Mouse (Mus musculus): Measurements from ENCODE around the gene Hecw2.
A peak's percentile ranks its signal among the peaks of the same experiment; 100 is the strongest.

The Hecw2 gene

DNA sequence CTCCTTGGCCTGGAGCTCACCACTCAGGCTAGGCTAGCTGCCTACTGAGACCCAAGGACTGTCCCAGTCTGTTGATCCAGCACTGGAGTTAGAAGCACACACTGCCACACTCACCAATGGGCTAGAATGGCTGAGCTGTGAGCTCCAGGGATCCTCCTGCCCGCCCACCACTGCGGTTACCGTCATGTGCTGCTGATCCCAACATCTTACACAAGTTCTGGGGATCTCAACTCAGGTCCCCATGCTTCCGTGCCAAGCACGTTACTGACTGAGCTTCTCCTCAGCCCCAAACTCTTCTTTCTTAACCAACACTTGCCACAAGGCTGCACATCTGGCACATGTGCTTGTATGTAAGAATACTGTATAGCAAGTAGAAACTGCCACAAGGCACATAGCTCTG is 218.2 kb downstream of the Hecw2 start:
- no peak for DNase-seq

DNA sequence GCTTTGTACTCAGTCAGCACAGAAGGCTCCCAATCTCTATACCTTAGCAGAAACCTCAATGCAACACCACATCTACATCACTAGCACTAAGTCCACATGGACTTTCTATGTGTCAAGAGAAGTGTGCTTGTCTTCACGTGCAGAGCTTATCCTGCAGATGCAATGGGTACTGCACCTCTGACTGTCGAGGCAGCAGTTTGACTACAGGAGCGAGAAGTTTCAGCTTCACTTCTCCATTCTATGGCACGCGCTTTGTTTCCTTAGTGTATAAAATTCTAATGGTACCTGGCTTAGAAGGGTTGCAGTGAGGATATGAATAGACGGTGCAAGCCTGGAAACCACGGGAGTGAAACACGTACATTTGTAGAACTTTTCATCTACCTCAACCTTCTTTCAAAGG is 218.9 kb downstream of the Hecw2 start:
- DNase-seq = no peak

DNA sequence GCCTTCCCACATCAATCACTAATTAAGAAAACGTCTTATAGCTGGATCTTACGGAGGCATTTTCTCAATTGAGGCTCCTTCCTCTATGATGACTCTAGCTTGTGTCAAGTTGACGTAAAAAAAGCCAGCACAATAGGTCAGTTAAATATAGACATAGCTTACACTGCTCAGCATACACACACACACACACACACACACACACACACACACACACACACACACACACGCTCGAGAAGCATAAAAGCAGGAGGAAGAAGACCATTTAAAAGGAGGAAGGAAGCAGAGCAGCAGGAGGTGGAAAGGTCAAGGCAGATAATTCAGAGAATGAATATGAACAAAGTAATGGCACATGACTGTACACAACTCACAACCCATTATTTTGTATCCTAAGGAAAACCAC is 220.0 kb downstream of the Hecw2 start:
- DNase-seq = no peak

DNA sequence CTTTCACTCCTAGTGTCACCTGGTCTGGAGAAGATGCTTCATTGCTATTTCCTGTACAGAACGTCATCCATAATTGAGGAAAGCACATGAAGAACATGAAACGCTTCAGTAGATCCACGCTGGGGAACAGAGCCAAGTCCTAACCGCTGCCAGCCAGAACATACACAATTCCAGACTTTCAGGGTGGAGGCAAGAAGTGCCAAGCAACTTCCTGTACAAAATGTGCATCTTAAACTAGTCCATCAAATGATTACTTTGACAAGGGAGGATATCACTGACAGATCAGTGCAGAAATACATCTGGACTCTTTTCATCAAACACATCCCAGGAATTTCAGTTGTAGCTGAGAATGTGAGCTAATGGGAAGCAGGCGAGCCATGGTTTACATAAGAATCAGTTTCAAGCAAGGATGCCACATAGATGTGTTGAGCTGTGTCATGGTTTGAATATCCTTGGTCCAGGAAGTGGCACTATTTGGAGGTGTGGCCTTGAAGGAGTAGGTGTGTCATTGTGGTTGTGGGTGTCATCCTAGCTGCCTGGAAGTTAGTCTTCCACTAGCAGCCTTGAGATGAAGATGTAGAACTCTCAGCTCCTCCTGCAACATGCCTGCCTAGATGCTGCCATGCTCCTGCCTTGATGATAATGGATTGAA is 224.5 kb downstream of the Hecw2 start:
- no peak for DNase-seq

DNA sequence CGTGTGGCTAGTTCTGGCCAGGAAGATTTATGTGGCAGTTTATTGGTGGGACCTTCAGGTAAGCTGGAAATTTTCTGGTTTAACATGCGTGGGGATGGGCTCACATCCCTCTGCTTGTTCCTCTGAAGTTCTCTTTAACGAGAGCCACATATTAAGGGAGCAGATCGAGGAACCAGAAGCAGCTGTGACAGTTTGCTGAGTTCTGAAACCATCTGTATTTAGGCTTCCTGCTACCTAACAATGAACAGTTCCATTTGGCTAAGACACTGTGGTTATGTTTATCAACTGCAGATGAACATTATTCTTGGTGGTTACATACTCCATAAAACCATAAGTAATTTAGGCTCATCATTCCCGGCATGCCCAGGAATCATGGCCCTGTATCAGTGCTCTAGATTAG is 242.6 kb downstream of the Hecw2 start:
- DNase-seq = no peak

DNA sequence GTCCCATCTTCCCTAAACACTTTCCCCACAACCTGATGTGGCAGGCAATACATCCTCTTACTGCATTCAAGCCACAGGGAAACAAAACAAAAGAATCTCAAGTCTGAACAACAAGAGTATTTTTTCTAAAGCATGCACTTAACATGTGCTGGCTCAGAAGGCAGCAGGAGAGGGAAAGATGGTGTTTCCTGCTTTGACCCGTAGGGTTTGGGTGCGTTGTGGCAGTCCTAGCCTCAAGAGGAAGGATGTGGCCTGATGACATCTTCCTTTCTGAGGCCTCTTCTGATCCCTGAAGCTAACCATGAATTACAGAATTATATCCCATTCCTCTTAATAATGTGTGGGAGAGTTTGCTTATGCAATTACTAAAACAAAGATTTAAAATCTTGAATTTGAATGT is 249.2 kb downstream of the Hecw2 start:
- DNase-seq = no peak

DNA sequence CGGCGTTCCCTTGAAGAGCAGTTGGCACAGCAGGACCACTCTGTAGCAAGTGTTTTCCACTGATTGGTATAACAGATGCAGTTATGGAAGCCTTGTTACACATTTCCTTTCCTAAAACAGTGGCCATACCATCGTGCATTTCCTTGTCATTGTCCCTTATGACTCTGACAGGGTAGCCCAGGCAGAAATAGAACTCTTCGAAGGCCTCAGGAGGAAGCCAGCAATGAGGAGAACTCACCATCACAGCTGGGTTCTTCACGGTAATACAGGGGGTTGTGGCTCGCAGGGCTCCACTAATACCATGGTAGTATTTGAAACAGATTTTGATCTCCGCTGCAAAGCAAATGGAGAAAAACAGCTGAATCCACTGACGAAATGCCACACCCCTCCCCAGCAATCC is 252.5 kb downstream of the Hecw2 start:
- no peak for DNase-seq

DNA sequence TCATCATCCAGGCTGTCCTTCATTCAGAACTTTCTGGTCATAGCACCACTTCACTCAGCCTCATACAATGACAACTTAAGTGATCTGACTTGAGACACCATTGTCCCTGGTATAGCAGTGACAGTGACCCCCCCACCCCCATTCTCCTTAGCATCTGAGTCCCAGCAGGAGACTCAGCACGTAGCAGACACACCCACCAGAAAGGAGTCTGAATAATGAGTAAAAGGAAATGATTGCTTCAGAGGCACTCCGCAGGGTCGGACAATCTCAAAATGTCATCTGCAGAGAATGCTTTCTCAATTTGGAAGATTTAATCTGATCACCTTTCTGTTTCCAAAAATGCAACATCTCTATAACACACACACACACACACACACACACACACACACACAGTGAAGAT is 253.4 kb downstream of the Hecw2 start:
- no peak for DNase-seq

DNA sequence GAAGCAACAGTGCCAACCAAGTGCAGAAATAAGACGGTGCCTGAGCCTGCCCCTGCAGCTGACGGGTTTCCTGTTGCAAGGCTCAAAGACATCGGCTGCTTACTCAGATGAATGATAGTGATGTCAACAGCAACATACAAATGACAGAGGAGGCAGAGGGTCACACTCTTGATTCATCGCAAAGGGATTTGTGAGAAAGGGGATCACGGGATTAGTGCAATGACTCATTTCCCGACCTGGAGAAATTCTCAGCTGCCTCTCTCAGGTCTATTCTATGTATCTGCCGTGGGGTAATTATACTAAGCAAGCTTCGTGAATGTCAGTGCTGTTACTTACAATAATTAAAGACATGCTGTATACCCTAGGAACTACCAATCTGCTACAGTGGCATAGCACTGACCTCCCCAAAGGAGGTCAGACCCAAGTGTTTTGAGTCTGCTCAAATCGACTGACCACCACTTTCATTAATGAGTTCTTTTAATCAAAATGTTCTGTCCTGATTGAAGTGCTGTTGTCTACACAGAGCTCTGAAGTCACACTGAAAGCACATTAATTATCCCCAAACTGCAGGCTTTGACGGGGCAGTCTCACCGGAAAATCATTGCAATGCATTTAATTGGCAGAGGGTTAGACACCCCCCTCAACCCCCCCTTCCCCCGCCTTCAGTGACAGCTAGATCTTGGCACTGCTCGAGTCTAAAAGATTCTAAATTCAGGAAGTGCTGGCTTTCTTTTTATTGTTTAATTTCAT is 254.5 kb downstream of the Hecw2 start:
- no peak for DNase-seq

DNA sequence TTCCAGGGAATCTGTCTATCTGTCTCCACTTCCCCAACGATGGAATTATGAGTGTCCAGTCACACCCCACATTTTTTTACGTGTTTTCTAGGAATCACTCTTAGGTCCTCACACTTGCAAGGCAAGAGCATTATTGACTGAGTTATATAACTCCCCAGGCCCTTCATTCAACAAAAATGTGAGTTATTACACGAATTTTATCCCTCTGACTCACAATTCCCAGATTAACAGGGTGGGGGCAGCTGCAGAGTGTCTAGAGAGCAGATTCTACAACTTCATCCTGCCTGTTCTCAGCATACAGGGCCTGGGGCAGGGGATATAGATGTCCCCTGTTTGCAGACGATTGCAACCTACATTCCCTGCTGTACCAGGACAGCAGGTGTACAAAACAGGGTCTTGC is 255.7 kb downstream of the Hecw2 start:
- no peak for DNase-seq

DNA sequence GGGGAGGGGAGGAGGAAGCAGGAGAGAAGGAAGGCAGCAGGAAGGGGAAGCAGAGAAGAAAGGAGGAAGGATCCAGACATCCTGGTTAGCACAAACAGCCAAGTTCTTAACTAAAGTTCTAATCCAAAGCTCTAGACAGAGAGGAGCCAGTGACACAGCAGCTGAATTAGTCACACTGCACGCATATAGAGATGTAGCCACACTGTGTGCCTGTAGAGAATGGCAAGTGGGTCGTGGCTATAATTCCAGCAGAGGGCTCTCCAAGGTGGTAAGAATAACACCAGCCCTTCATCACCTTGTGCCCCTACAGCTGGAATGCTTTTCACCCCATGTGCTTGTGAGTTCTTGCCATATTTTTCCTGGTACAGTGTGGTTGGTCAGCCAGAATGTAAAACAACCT is 261.7 kb downstream of the Hecw2 start:
- DNase-seq = no peak

DNA sequence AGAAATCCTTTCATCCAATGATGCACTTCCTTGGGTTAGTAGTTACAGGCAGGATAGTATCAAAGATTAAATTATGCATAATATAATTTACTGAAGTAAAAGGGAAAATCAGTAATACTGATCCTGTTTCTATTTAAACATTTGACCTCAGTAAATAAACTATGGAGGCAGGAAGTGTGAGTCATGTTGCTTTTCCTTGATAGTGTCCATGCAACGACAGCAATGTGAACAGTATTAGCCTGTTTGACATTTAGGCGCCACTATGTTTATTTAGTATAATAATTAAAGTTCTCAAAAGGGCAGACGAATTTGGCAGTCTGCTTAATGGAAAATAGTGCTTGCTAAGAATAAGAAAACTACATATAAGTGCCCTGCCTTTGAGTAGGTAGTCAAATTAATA is 263.7 kb downstream of the Hecw2 start:
- DNase-seq = no peak

DNA sequence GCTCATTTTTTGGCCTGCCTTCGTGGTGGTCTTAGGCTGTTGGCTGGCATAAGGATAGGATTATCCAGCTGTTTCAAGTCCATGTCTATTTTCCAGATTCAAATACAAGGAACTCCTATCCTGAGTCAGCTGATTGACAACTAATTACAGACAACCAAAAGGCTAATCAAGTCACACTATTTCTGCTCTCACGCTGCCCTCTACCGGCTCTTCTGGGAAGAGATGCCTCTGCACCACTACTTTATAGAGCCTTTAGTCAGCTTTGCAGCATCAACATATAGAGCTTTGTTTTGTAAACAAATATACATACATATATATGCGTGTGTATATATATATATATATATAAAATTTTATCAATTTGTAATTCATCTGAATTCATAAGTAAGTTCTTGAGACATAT is 267.4 kb downstream of the Hecw2 start:
- peak in 1 of 2 experiments; percentile 22 for DNase-seq

DNA sequence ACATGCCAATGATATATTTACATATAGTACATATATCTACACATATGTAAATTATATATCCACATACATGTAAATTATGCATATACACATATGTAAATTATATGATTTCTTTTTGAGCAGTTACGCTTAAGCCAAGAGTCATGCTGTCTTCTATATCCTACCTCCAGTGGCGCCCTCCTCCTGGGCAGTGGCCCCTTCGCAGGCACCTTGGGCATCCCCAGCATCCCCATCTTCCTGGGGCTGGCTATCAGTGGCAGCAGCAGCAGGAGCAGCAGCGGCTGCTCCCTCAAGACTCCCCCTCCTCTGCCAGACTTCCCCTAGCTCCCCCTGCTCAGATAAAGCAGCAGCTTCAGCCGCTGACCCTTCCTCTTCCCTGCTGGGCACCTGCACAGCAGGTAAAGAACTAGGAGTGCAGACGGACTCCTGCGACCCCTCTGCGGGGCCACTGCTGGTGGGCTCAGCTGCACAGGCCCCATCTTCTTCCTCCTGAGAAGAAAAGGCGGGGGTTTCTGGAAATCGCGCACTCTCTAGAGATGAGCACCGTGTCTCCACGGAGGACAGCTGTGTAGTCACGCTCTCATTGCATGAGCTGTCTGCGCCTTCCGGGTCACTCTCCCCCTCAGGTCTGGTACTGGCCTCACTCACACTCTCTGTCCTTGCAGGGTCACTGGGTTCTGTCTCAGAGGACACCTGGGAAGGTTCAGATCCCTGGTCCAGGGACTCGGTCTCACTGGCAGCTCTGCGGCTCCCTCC is 269.6 kb downstream of the Hecw2 start:
- no peak for DNase-seq

DNA sequence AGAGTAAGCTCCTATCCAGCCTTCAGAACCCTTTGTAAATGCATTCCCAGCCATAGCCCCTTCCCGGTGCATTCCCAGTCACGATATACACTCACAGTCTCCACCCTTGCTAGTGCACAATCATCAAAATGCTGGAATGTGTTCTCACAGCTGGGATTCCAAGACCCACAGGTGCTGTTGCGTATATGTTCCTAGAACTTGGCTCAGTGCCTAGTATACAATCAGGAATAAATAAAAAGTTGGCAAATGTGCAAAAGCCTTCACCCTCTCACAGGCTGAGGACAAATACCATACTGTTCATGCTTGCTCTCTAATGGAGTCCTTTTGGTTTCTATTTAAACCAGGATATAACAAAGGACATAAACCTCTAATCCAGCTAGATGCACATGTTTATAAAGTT is 283.1 kb downstream of the Hecw2 start:
- no peak for DNase-seq

DNA sequence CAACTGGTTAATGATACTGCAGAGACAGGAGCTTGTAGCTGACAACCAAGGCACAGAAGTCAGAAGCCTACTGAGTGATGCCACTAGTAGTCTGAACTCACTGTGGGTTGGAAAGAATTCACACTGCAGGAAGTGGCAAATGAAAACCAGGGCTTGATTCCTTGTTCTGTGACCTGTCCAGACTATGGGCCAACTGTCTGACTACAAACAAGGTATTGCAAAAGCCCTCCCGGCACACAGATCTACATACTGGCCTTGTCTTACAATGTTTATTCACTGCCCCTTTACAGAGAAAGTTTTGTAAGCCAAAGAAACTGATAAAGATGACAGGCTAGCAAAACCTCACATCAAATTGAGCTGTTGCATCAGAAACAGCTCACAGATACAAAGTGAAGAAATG is 284.7 kb downstream of the Hecw2 start:
- no peak for DNase-seq

DNA sequence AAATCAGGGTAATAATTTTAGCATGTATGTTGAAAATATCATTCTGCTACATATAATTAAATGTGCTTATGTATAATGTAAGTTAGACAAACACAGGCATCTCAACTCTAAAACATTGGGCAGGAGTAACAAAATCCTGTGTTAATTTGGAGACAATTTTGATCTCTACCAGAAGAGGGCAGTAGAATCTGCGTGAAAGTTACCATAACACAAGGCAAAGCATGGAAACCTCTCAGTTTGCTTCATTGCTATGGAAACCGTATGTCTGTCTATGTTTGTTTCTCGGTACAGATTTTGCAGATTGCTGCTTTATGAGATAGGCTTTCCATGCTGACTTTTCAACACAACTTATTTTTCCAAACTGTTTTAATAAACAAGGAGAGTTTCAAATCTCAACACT is 285.9 kb downstream of the Hecw2 start:
- DNase-seq = peak in 1 of 2 experiments; percentile 9

DNA sequence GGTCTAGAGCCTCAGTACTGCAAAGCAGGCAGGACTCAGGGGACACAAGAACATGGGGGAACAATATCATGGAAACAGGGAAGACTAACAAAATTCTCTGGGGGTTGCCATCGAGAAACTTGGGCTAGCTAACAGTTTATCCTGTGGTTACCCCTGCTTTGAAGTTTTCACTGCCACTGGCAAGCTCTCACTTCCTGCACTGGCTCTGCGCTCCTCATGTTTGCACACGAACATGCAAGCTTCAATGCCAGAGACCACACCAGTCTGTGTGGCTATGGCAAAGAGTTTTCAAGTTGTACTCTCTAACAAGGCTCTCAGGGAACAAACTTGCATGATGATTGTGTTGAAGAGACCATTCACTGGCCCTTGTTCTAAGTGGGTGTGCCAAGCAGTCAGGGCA is 288.8 kb downstream of the Hecw2 start:
- no peak for DNase-seq

DNA sequence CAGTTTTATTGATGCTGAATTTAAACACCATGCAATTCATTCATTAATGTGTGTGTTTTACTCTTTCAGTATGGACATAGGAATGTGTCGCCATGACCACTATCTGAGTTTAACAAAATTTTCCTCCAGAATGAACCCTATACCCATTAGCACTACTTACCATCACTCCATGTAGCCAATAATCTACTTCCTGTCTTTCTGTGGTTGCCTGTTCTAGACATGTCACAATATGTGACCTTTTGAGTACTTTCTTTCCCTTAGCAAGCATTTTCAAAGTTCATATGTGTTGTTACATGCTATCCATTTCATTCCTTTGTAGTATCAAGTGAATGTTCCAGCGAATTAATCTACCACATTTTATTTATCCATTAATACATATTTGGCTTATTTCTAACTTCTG is 294.6 kb downstream of the Hecw2 start:
- DNase-seq = no peak

DNA sequence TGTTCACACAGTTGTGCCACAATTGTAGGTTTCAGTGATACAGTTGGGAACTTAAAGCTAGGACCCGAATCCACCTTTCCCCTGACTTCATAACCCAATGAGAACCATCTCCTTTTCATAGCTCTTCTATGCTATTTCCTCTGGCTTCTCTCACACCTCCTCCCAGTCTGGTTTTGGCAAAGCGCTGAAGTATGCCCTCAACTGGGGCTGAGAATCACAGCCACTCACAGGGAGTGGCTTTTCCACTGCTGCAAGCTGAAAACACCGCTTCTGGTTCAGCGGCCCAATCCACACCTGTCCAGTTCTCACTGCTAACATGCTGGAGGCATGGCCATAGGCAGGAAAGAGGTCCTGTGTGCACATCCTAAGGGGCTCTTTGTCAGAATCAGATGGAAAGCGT is 300.7 kb downstream of the Hecw2 start:
- DNase-seq = no peak

DNA sequence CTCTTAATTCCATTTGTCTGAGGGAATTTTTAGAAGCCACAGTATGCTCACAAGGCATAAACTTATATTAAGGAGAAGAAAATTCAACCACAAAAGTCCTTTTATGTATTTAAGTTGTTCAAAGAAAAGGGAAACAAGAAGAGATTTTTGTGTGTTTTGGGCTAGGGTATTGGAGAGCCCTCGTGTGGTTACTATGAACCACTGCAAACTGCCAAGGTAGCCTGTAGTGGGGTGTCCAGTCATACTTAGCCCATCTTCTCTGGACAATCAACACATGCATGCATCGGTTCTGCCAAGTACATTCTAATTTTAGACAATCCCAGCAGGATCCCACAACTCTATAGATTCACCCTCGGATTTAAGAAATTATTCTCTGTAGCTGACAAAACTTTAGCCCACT is 304.6 kb downstream of the Hecw2 start:
- no peak for DNase-seq

DNA sequence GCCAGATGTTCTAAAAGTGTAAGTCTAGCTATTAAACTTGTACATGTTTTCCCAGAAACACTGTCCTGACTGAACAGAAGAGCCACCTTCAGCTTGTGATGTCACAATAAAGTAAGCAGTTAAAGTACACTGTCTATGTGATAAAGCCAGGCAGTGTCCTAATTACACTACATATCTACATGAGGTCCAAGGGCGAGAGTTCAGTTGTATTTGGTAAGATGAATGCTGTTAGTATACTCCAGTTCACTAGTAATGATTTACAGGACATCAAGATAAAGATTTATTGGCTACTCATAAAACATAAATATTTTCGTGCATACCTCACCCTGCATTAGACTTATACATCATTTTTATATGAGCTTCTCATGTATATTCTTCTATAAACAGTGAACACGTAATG is 305.2 kb downstream of the Hecw2 start:
- no peak for DNase-seq

DNA sequence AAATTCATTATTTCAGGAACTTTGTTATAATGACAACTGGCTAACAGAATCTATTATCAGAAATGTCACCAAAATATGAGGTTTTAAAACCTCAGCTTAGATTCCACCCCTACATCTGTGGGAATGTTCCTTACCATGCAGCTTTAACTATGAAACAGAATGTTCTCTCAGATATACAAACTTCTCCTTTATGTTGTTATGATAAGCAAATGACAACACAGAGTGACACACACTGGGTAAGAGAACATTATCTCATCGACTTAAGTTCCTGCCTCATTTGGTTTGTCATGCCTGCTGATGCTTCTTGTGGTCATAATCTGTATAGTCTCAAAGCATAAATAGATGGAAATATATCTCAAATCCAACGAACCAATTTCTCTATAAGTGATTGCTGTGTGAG is 312.5 kb downstream of the Hecw2 start:
- no peak for DNase-seq

DNA sequence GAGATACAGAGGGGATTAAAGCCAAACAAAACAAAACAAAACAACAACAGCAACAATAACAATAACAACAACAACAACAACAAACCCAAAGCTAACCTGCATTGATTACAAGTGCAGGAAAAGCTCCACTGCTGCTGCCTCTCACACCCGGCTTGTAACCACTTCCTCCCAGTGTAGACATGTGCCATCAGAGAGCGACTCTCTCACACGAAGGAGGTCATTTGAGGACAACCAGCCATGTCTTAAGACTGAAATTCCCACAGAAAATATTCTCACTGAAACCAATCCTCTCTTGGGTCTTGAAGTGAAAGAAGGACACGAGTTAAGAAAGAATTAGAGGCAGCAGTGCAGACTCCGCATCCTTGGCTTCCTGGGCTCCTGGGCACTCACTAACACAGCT is 319.0 kb downstream of the Hecw2 start:
- DNase-seq = no peak

Measured in kidney, adult 8-10 months (tissue).